Mouse (Mus musculus) MEL (cell line): ENCODE measurements around the gene Lmbrd1. TPM values are rescaled to one million over a fixed set of nuclear protein-coding genes. Genes with fewer than 3 reads are reported as not detected.

ENCODE experiments used
- DNase-seq: peaks from one replicate; pipeline ENCODE4 v3.0.0; 2011; ENCODE audit warnings: low read depth, low spot score
- H3K27ac ChIP-seq: 2 replicates; pipeline ENCODE4 v1.5.1; 2012; ENCODE audit warnings: low read depth, mild to moderate bottlenecking, control low read depth, low read length, moderate library complexity; ENCODE audit not compliant: control insufficient read depth
- H3K27me3 ChIP-seq, 2 experiments: fragments of 150-350 bp in 1 of 2; sonication (generic) in 1 of 2; 2 replicates each; pipeline ENCODE4 v1.6.1; 2012; ENCODE audit warnings: low read length in 2 of 2, mild to moderate bottlenecking in 2 of 2, improper control_type of control experiment in 1 of 2, moderate library complexity in 1 of 2; ENCODE audit not compliant: insufficient read depth in 2 of 2, control insufficient read depth in 1 of 2
- H3K36me3 ChIP-seq, 2 experiments: 2 replicates each; pipeline ENCODE4 v1.6.1; 2012 to 2014; ENCODE audit warnings: low read length in 2 of 2, improper control_type of control experiment in 1 of 2, inconsistent platforms in 1 of 2, mild to moderate bottlenecking in 1 of 2; ENCODE audit not compliant: insufficient read depth in 2 of 2, control insufficient read depth in 1 of 2
- H3K4me1 ChIP-seq, 2 experiments: fragments of 150-350 bp in 1 of 2; sonication (generic) in 1 of 2; 2 replicates each; pipeline ENCODE4 v1.6.1; 2012; ENCODE audit warnings: low read length in 2 of 2, improper control_type of control experiment in 1 of 2, mild to moderate bottlenecking in 1 of 2; ENCODE audit not compliant: insufficient read depth in 2 of 2, control insufficient read depth in 1 of 2
- H3K4me3 ChIP-seq, 2 experiments: fragments of 150-350 bp in 1 of 2; sonication (generic) in 1 of 2; 2 replicates each; pipeline ENCODE4 v1.5.1; 2012; ENCODE audit warnings: low read depth in 2 of 2, low read length in 2 of 2, mild to moderate bottlenecking in 2 of 2, moderate library complexity in 2 of 2, control low read depth in 1 of 2, improper control_type of control experiment in 1 of 2; ENCODE audit not compliant: control insufficient read depth in 1 of 2, insufficient read depth in 1 of 2
- H3K79me2 ChIP-seq: 2 replicates; pipeline ENCODE4 v1.6.1; 2012; ENCODE audit warnings: mild to moderate bottlenecking, low read length, moderate library complexity; ENCODE audit not compliant: control insufficient read depth, poor library complexity, insufficient read depth
- H3K9ac ChIP-seq: 2 replicates; pipeline ENCODE4 v1.6.1; 2012; ENCODE audit warnings: low read depth, mild to moderate bottlenecking, control low read depth, low read length, moderate library complexity; ENCODE audit not compliant: control insufficient read depth, poor library complexity, severe bottlenecking
- H3K9me3 ChIP-seq: fragments of 150-350 bp; sonication (generic); replicated peaks from 2 replicates; pipeline ENCODE4 v1.6.1; 2012; ENCODE audit warnings: mild to moderate bottlenecking, low read length, improper control_type of control experiment, moderate library complexity; ENCODE audit not compliant: insufficient read depth
- CHD1 ChIP-seq: IDR thresholded peaks from 2 replicates; pipeline ENCODE4 v1.6.1; 2012; ENCODE audit warnings: low read depth, mild to moderate bottlenecking, inconsistent platforms, low read length, improper control_type of control experiment
- CHD2 ChIP-seq: IDR thresholded peaks from 2 replicates; pipeline ENCODE4 v1.6.1; 2011; ENCODE audit warnings: low read length, improper control_type of control experiment
- CTCF ChIP-seq, 3 experiments: IDR thresholded peaks in 2 of 3; conservative IDR thresholded peaks in 1 of 3; 2 replicates each; pipeline ENCODE4 v1.5.1; 2011 to 2012; ENCODE audit warnings: low read length in 3 of 3, low read depth in 2 of 3, mild to moderate bottlenecking in 2 of 3, improper control_type of control experiment in 1 of 3, inconsistent platforms in 1 of 3, mixed read lengths in 1 of 3, moderate library complexity in 1 of 3; ENCODE audit not compliant: control insufficient read depth in 1 of 3, insufficient read depth in 1 of 3, poor library complexity in 1 of 3, severe bottlenecking in 1 of 3
- ELF1 ChIP-seq: IDR thresholded peaks from 2 replicates; pipeline ENCODE4 v1.6.1; 2014; ENCODE audit warnings: low read depth, mild to moderate bottlenecking, inconsistent platforms, low read length, improper control_type of control experiment, moderate library complexity
- EP300 ChIP-seq, 2 experiments: IDR thresholded peaks; 2 replicates each; pipeline ENCODE4 v1.6.1; 2011; ENCODE audit warnings: improper control_type of control experiment in 2 of 2, low read length in 2 of 2, low read depth in 1 of 2, mild to moderate bottlenecking in 1 of 2
- ETS1 ChIP-seq: IDR thresholded peaks from 2 replicates; pipeline ENCODE4 v1.6.1; 2012; ENCODE audit warnings: low read depth, mild to moderate bottlenecking, inconsistent platforms, low read length, improper control_type of control experiment, moderate library complexity
- GABPA ChIP-seq: IDR thresholded peaks from 2 replicates; pipeline ENCODE4 v1.6.1; 2012; ENCODE audit warnings: low read depth, mild to moderate bottlenecking, inconsistent platforms, low read length, improper control_type of control experiment, moderate library complexity
- GATA1 ChIP-seq: IDR thresholded peaks from 2 replicates; pipeline ENCODE4 v1.6.1; 2011; ENCODE audit warnings: low read depth, low read length, improper control_type of control experiment
- HCFC1 ChIP-seq: IDR thresholded peaks from 2 replicates; pipeline ENCODE4 v1.6.1; 2012; ENCODE audit warnings: low read depth, mild to moderate bottlenecking, inconsistent platforms, low read length, improper control_type of control experiment, moderate library complexity
- MAFK ChIP-seq: IDR thresholded peaks from 2 replicates; pipeline ENCODE4 v1.6.1; 2011; ENCODE audit warnings: low read depth, mild to moderate bottlenecking, low read length, improper control_type of control experiment, borderline replicate concordance
- MAX ChIP-seq: IDR thresholded peaks from 2 replicates; pipeline ENCODE4 v1.6.1; 2011; ENCODE audit warnings: low read length, improper control_type of control experiment
- MAZ ChIP-seq: IDR thresholded peaks from 2 replicates; pipeline ENCODE4 v1.6.1; 2012; ENCODE audit warnings: low read depth, mild to moderate bottlenecking, inconsistent platforms, low read length, improper control_type of control experiment
- MEF2A ChIP-seq: IDR thresholded peaks from 2 replicates; pipeline ENCODE4 v1.6.1; 2014; ENCODE audit warnings: low read depth, mild to moderate bottlenecking, inconsistent platforms, low read length, improper control_type of control experiment; ENCODE audit not compliant: poor library complexity, insufficient replicate concordance, severe bottlenecking; ENCODE audit errors: extremely low read depth
- MXI1 ChIP-seq: IDR thresholded peaks from 2 replicates; pipeline ENCODE4 v1.6.1; 2011; ENCODE audit warnings: mild to moderate bottlenecking, low read depth, low read length, improper control_type of control experiment
- MYC ChIP-seq: IDR thresholded peaks from 2 replicates; pipeline ENCODE4 v1.6.1; 2011; ENCODE audit warnings: low read depth, mild to moderate bottlenecking, low read length, improper control_type of control experiment, moderate library complexity
- NELFE ChIP-seq: IDR thresholded peaks from 2 replicates; pipeline ENCODE4 v1.6.1; 2011; ENCODE audit warnings: low read depth, low read length, improper control_type of control experiment
- POLR2A ChIP-seq, 2 experiments: IDR thresholded peaks; 2 replicates each; pipeline ENCODE4 v1.6.1; 2011 to 2012; ENCODE audit warnings: low read length in 2 of 2, mild to moderate bottlenecking in 2 of 2, control low read depth in 1 of 2, improper control_type of control experiment in 1 of 2, low read depth in 1 of 2, moderate library complexity in 1 of 2; ENCODE audit not compliant: control insufficient read depth in 1 of 2, insufficient read depth in 1 of 2, poor library complexity in 1 of 2
- POLR2AphosphoS2 ChIP-seq: IDR thresholded peaks from 2 replicates; pipeline ENCODE4 v1.6.1; 2011; ENCODE audit warnings: low read length, improper control_type of control experiment
- POLR2AphosphoS5 ChIP-seq: IDR thresholded peaks from 2 replicates; pipeline ENCODE4 v1.6.1; 2012; ENCODE audit warnings: low read depth, borderline replicate concordance, mild to moderate bottlenecking, inconsistent platforms, low read length, moderate library complexity, mixed read lengths
- RCOR1 ChIP-seq: IDR thresholded peaks from 2 replicates; pipeline ENCODE4 v1.6.1; 2012; ENCODE audit warnings: low read depth, mild to moderate bottlenecking, inconsistent platforms, low read length, improper control_type of control experiment
- SMC3 ChIP-seq: IDR thresholded peaks from 2 replicates; pipeline ENCODE4 v1.6.1; 2011; ENCODE audit warnings: low read depth, low read length, improper control_type of control experiment
- TAL1 ChIP-seq: IDR thresholded peaks from 2 replicates; pipeline ENCODE4 v1.6.1; 2012; ENCODE audit warnings: mild to moderate bottlenecking, inconsistent platforms, low read length, moderate library complexity, mixed read lengths
- TBP ChIP-seq: IDR thresholded peaks from 2 replicates; pipeline ENCODE4 v1.8.0; 2011; ENCODE audit warnings: low read depth, low read length, improper control_type of control experiment
- TCF12 ChIP-seq: IDR thresholded peaks from 2 replicates; pipeline ENCODE4 v1.6.1; 2014; ENCODE audit warnings: low read depth, mild to moderate bottlenecking, inconsistent platforms, low read length, improper control_type of control experiment, moderate library complexity
- UBTF ChIP-seq: IDR thresholded peaks from 2 replicates; pipeline ENCODE4 v1.6.1; 2012; ENCODE audit warnings: low read depth, mild to moderate bottlenecking, inconsistent platforms, low read length, improper control_type of control experiment, moderate library complexity, borderline replicate concordance; ENCODE audit not compliant: insufficient read depth
- USF2 ChIP-seq, 2 experiments: IDR thresholded peaks; 2 replicates each; pipeline ENCODE4 v1.6.1; 2011 to 2012; ENCODE audit warnings: improper control_type of control experiment in 2 of 2, low read length in 2 of 2, borderline replicate concordance in 1 of 2, inconsistent platforms in 1 of 2, low read depth in 1 of 2, mild to moderate bottlenecking in 1 of 2; ENCODE audit not compliant: insufficient read depth in 1 of 2
- ZC3H11A ChIP-seq: IDR thresholded peaks from 2 replicates; pipeline ENCODE4 v1.6.1; 2012; ENCODE audit warnings: low read depth, mild to moderate bottlenecking, inconsistent platforms, low read length, improper control_type of control experiment
- ZNF384 ChIP-seq: IDR thresholded peaks from 2 replicates; pipeline ENCODE4 v1.6.1; 2012; ENCODE audit warnings: low read depth, mild to moderate bottlenecking, inconsistent platforms, low read length, improper control_type of control experiment
- polyA plus RNA-seq, 2 experiments: library from polyadenylated mRNA; stranded (reverse) in 1 of 2; unstranded in 1 of 2; fragments of >175 nt in 1 of 2; fragments of >200 nt in 1 of 2; gene quantifications; 2 replicates each; pipeline versions ENCODE4 v1.2.1 to v1.2.4; 2012; ENCODE audit warnings: low replicate concordance in 2 of 2, low read depth in 1 of 2; ENCODE audit not compliant: insufficient read length in 2 of 2, insufficient read depth in 1 of 2, missing spikeins in 1 of 2
- total RNA-seq: library from RNA; depleted of rRNA; stranded (reverse); fragments of 300-350 nt; gene quantifications from 2 replicates; pipeline ENCODE4 v1.2.3, GENCODE M21; 2012

Gene Lmbrd1
- total and polyA plus RNA-seq, 3 experiments = 17.3 to 24.0 TPM; not detected in 1

DNA sequence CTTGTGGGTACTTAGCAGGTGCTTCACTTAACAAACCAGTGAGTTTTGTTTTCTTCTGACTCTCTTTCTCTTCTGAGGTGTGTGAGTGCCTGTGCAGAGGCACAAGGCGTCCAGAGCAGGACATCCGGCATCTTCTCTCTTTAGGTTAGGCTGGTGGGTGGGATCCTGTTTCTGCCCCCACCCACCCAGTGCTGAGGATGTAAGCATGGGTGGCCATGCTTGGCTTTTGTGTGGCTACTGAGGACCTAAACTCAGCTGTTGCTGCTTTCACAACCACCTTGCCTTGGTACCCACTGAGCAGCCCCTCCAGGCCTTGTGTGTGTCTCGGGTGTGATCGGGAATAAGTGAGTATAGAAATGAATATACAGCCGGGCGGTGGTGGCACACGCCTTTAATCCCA is 7.2 kb downstream of the Lmbrd1 start:
- Histone ChIP-seq H3K79me2 (peaks cover 6% of the 10 kb centered on the region; the same call in 1 of the 2 replicates), H3K36me3 (peaks cover 0 to 2% of the 10 kb centered on the region in 2 experiments; a peak in 3 of 4 replicates), H3K4me1 (no peaks in the 10 kb centered on the region; a peak in 1 of 4 replicates), H3K27ac (no peak overlapping the region), H3K9ac (no peak overlapping the region), H3K9me3 (no peaks in the 10 kb centered on the region), H3K4me3 (no peak overlapping the region), H3K27me3 (no peaks in the 10 kb centered on the region)
- no peak for DNase-seq
- TF ChIP-seq UBTF = no peak
- no peak for TF ChIP-seq POLR2AphosphoS2
- TF ChIP-seq USF2 (IDR thresholded peaks at IDR 0.05; ENCODE audit: borderline replicate concordance in 1 of 2, insufficient read depth in 1 of 2, low read depth in 1 of 2, low read length in 2 of 2) = no peak
- no peak for TF ChIP-seq CHD2
- TF ChIP-seq MXI1 = no peak
- TF ChIP-seq CTCF (IDR thresholded peaks at IDR 0.05 in 2 of 3, conservative IDR thresholded peaks at IDR 0.05 in 1 of 3; ENCODE audit: control insufficient read depth in 1 of 3, insufficient read depth in 1 of 3, low read depth in 2 of 3, low read length in 3 of 3, poor library complexity in 1 of 3, severe bottlenecking in 1 of 3) = no peak
- TF ChIP-seq NELFE = no peak
- TF ChIP-seq ETS1 = no peak
- TF ChIP-seq CHD1 = no peak
- TF ChIP-seq POLR2A (IDR thresholded peaks at IDR 0.05; ENCODE audit: control insufficient read depth in 1 of 2, insufficient read depth in 1 of 2, low read depth in 1 of 2, low read length in 2 of 2, poor library complexity in 1 of 2) = no peak
- TF ChIP-seq TAL1 = no peak
- TF ChIP-seq MYC = no peak
- no peak for TF ChIP-seq SMC3
- TF ChIP-seq HCFC1 = no peak

- Histone ChIP-seq H3K36me3 (no peaks in the 10 kb centered on the region; a peak in 2 of 4 replicates), H3K9me3 (no peaks in the 10 kb centered on the region), H3K27me3 (no peaks in the 10 kb centered on the region), H3K9ac (no peak overlapping the region), H3K27ac (no peak overlapping the region), H3K4me1 (no peaks in the 10 kb centered on the region), H3K79me2 (peaks cover 6% of the 10 kb centered on the region; the same call in 1 of the 2 replicates), H3K4me3 (no peak overlapping the region)
- DNase-seq = no peak
- TF ChIP-seq MAFK = no peak
- TF ChIP-seq ZC3H11A = no peak
- no peak for TF ChIP-seq MAX
- no peak for TF ChIP-seq POLR2AphosphoS5
- no peak for TF ChIP-seq CTCF (IDR thresholded peaks at IDR 0.05 in 2 of 3, conservative IDR thresholded peaks at IDR 0.05 in 1 of 3; ENCODE audit: control insufficient read depth in 1 of 3, insufficient read depth in 1 of 3, low read depth in 2 of 3, low read length in 3 of 3, poor library complexity in 1 of 3, severe bottlenecking in 1 of 3)
- no peak for TF ChIP-seq TBP
- TF ChIP-seq UBTF = no peak
- TF ChIP-seq TCF12 = no peak
- TF ChIP-seq MAZ = no peak
- TF ChIP-seq ELF1 = no peak
- TF ChIP-seq ZNF384 = no peak
- TF ChIP-seq MXI1 = no peak
- TF ChIP-seq GABPA = no peak
- TF ChIP-seq POLR2A (IDR thresholded peaks at IDR 0.05; ENCODE audit: control insufficient read depth in 1 of 2, insufficient read depth in 1 of 2, low read depth in 1 of 2, low read length in 2 of 2, poor library complexity in 1 of 2) = no peak
- no peak for TF ChIP-seq EP300 (IDR thresholded peaks at IDR 0.05; ENCODE audit: low read depth in 1 of 2, low read length in 2 of 2)
- TF ChIP-seq CHD1 = no peak
- no peak for TF ChIP-seq GATA1
- TF ChIP-seq RCOR1 = no peak
- no peak for TF ChIP-seq MEF2A
These were observed 8.0 kb downstream of the Lmbrd1 start for GRCm38 (mm10) chr1:24686235-24687021.
